Mouse (Mus musculus) MEL (cell line): ENCODE measurements around the gene Ano8. TPM values are rescaled to one million over a fixed set of nuclear protein-coding genes. Genes with fewer than 3 reads are reported as not detected.

Experiments
- DNase-seq: peaks from one replicate; pipeline ENCODE4 v3.0.0; 2011; ENCODE audit warnings: low read depth, low spot score
- H3K27ac ChIP-seq: 2 replicates; pipeline ENCODE4 v1.5.1; 2012; ENCODE audit warnings: low read depth, mild to moderate bottlenecking, control low read depth, low read length, moderate library complexity; ENCODE audit not compliant: control insufficient read depth
- H3K27me3 ChIP-seq, 2 experiments: fragments of 150-350 bp in 1 of 2; sonication (generic) in 1 of 2; 2 replicates each; pipeline ENCODE4 v1.6.1; 2012; ENCODE audit warnings: low read length in 2 of 2, mild to moderate bottlenecking in 2 of 2, improper control_type of control experiment in 1 of 2, moderate library complexity in 1 of 2; ENCODE audit not compliant: insufficient read depth in 2 of 2, control insufficient read depth in 1 of 2
- H3K36me3 ChIP-seq, 2 experiments: 2 replicates each; pipeline ENCODE4 v1.6.1; 2012 to 2014; ENCODE audit warnings: low read length in 2 of 2, improper control_type of control experiment in 1 of 2, inconsistent platforms in 1 of 2, mild to moderate bottlenecking in 1 of 2; ENCODE audit not compliant: insufficient read depth in 2 of 2, control insufficient read depth in 1 of 2
- H3K4me1 ChIP-seq, 2 experiments: fragments of 150-350 bp in 1 of 2; sonication (generic) in 1 of 2; 2 replicates each; pipeline ENCODE4 v1.6.1; 2012; ENCODE audit warnings: low read length in 2 of 2, improper control_type of control experiment in 1 of 2, mild to moderate bottlenecking in 1 of 2; ENCODE audit not compliant: insufficient read depth in 2 of 2, control insufficient read depth in 1 of 2
- H3K4me3 ChIP-seq, 2 experiments: fragments of 150-350 bp in 1 of 2; sonication (generic) in 1 of 2; 2 replicates each; pipeline ENCODE4 v1.5.1; 2012; ENCODE audit warnings: low read depth in 2 of 2, low read length in 2 of 2, mild to moderate bottlenecking in 2 of 2, moderate library complexity in 2 of 2, control low read depth in 1 of 2, improper control_type of control experiment in 1 of 2; ENCODE audit not compliant: control insufficient read depth in 1 of 2, insufficient read depth in 1 of 2
- H3K79me2 ChIP-seq: 2 replicates; pipeline ENCODE4 v1.6.1; 2012; ENCODE audit warnings: mild to moderate bottlenecking, low read length, moderate library complexity; ENCODE audit not compliant: control insufficient read depth, poor library complexity, insufficient read depth
- H3K9ac ChIP-seq: 2 replicates; pipeline ENCODE4 v1.6.1; 2012; ENCODE audit warnings: low read depth, mild to moderate bottlenecking, control low read depth, low read length, moderate library complexity; ENCODE audit not compliant: control insufficient read depth, poor library complexity, severe bottlenecking
- H3K9me3 ChIP-seq: fragments of 150-350 bp; sonication (generic); replicated peaks from 2 replicates; pipeline ENCODE4 v1.6.1; 2012; ENCODE audit warnings: mild to moderate bottlenecking, low read length, improper control_type of control experiment, moderate library complexity; ENCODE audit not compliant: insufficient read depth
- CHD1 ChIP-seq: IDR thresholded peaks from 2 replicates; pipeline ENCODE4 v1.6.1; 2012; ENCODE audit warnings: low read depth, mild to moderate bottlenecking, inconsistent platforms, low read length, improper control_type of control experiment
- CTCF ChIP-seq, 3 experiments: IDR thresholded peaks in 2 of 3; conservative IDR thresholded peaks in 1 of 3; 2 replicates each; pipeline ENCODE4 v1.5.1; 2011 to 2012; ENCODE audit warnings: low read length in 3 of 3, low read depth in 2 of 3, mild to moderate bottlenecking in 2 of 3, improper control_type of control experiment in 1 of 3, inconsistent platforms in 1 of 3, mixed read lengths in 1 of 3, moderate library complexity in 1 of 3; ENCODE audit not compliant: control insufficient read depth in 1 of 3, insufficient read depth in 1 of 3, poor library complexity in 1 of 3, severe bottlenecking in 1 of 3
- ELF1 ChIP-seq: IDR thresholded peaks from 2 replicates; pipeline ENCODE4 v1.6.1; 2014; ENCODE audit warnings: low read depth, mild to moderate bottlenecking, inconsistent platforms, low read length, improper control_type of control experiment, moderate library complexity
- KAT2A ChIP-seq: conservative IDR thresholded peaks from 2 replicates; pipeline ENCODE4 v1.6.1; 2012; ENCODE audit warnings: low read depth, low read length, improper control_type of control experiment, inconsistent platforms
- MAZ ChIP-seq: IDR thresholded peaks from 2 replicates; pipeline ENCODE4 v1.6.1; 2012; ENCODE audit warnings: low read depth, mild to moderate bottlenecking, inconsistent platforms, low read length, improper control_type of control experiment
- NRF1 ChIP-seq: IDR thresholded peaks from 2 replicates; pipeline ENCODE4 v1.6.1; 2014; ENCODE audit warnings: low read depth, mild to moderate bottlenecking, inconsistent platforms, low read length, improper control_type of control experiment, moderate library complexity; ENCODE audit not compliant: poor library complexity, insufficient read depth, severe bottlenecking
- POLR2A ChIP-seq, 2 experiments: IDR thresholded peaks; 2 replicates each; pipeline ENCODE4 v1.6.1; 2011 to 2012; ENCODE audit warnings: low read length in 2 of 2, mild to moderate bottlenecking in 2 of 2, control low read depth in 1 of 2, improper control_type of control experiment in 1 of 2, low read depth in 1 of 2, moderate library complexity in 1 of 2; ENCODE audit not compliant: control insufficient read depth in 1 of 2, insufficient read depth in 1 of 2, poor library complexity in 1 of 2
- SMC3 ChIP-seq: IDR thresholded peaks from 2 replicates; pipeline ENCODE4 v1.6.1; 2011; ENCODE audit warnings: low read depth, low read length, improper control_type of control experiment
- TBP ChIP-seq: IDR thresholded peaks from 2 replicates; pipeline ENCODE4 v1.8.0; 2011; ENCODE audit warnings: low read depth, low read length, improper control_type of control experiment
- ZC3H11A ChIP-seq: IDR thresholded peaks from 2 replicates; pipeline ENCODE4 v1.6.1; 2012; ENCODE audit warnings: low read depth, mild to moderate bottlenecking, inconsistent platforms, low read length, improper control_type of control experiment
- ZKSCAN1 ChIP-seq: IDR thresholded peaks from 2 replicates; pipeline ENCODE4 v1.6.1; 2012; ENCODE audit warnings: low read depth, mild to moderate bottlenecking, inconsistent platforms, low read length, improper control_type of control experiment, moderate library complexity
- polyA plus RNA-seq, 2 experiments: library from polyadenylated mRNA; stranded (reverse) in 1 of 2; unstranded in 1 of 2; fragments of >175 nt in 1 of 2; fragments of >200 nt in 1 of 2; gene quantifications; 2 replicates each; pipeline versions ENCODE4 v1.2.1 to v1.2.4; 2012; ENCODE audit warnings: low replicate concordance in 2 of 2, low read depth in 1 of 2; ENCODE audit not compliant: insufficient read length in 2 of 2, insufficient read depth in 1 of 2, missing spikeins in 1 of 2
- total RNA-seq: library from RNA; depleted of rRNA; stranded (reverse); fragments of 300-350 nt; gene quantifications from 2 replicates; pipeline ENCODE4 v1.2.3, GENCODE M21; 2012

Ano8 gene
- total and polyA plus RNA-seq, 3 experiments, result 3.9 to 4.8 TPM; not detected in 1

- H3K79me2 ChIP-seq, result peaks cover 19% of the 10 kb centered on the region
- H3K4me1 ChIP-seq, result peaks cover 0 to 7% of the 10 kb centered on the region in 2 experiments; a peak in 1 of 4 replicates
- H3K4me3 ChIP-seq, result no peak overlapping the region
- H3K9me3 ChIP-seq, result no peaks in the 10 kb centered on the region
- TF ChIP-seq CHD1 (no peak), ZC3H11A (no peak), NRF1 (no peak), TBP (no peak), ELF1 (no peak), ZKSCAN1 (no peak)
- no peak overlapping the region for H3K9ac ChIP-seq
- peaks cover 0 to 6% of the 10 kb centered on the region in 2 experiments; a peak in 1 of 4 replicates for H3K36me3 ChIP-seq
- no peak overlapping the region for H3K27ac ChIP-seq
- no peaks in the 10 kb centered on the region for H3K27me3 ChIP-seq
- DNase-seq, result no peak
Observed at GRCm38 (mm10) chr8:71474344-71474743, 11.4 kb downstream of the Ano8 start.

GRCm38 (mm10) chr8:71472601-71473386 is 13.0 kb downstream of the Ano8 start:
- H3K4me3 ChIP-seq, result no peak overlapping the region
- H3K4me1 ChIP-seq, result peaks cover 0 to 14% of the 10 kb centered on the region in 2 experiments; a peak in 2 of 4 replicates
- H3K79me2 ChIP-seq, result peaks cover 19% of the 10 kb centered on the region
- no peaks in the 10 kb centered on the region for H3K27me3 ChIP-seq
- DNase-seq, result peak; percentile 44
- no peak overlapping the region for H3K9ac ChIP-seq
- no peaks in the 10 kb centered on the region for H3K9me3 ChIP-seq
- peaks cover 0 to 8% of the 10 kb centered on the region in 2 experiments; a peak in 1 of 4 replicates for H3K36me3 ChIP-seq
- H3K27ac ChIP-seq, result no peak overlapping the region
- TF ChIP-seq ZKSCAN1 (no peak), CTCF (IDR thresholded peaks at IDR 0.05 in 2 of 3, conservative IDR thresholded peaks at IDR 0.05 in 1 of 3; ENCODE audit: control insufficient read depth in 1 of 3, insufficient read depth in 1 of 3, low read depth in 2 of 3, low read length in 3 of 3, poor library complexity in 1 of 3, severe bottlenecking in 1 of 3) (peak; percentile 19 to 66 (median 41); a peak in 5 of 6 replicates), SMC3 (peak; percentile 21; the same call in 1 of the 2 replicates)
- TF ChIP-seq, all 39 proteins: peak for 2

- Histone ChIP-seq H3K79me2 (peaks cover 19% of the 10 kb centered on the region), H3K4me3 (no peak overlapping the region), H3K4me1 (peaks cover 0 to 14% of the 10 kb centered on the region in 2 experiments; a peak in 2 of 4 replicates), H3K27me3 (no peaks in the 10 kb centered on the region), H3K27ac (no peak overlapping the region), H3K9ac (no peak overlapping the region), H3K36me3 (peaks cover 0 to 8% of the 10 kb centered on the region in 2 experiments; a peak in 1 of 4 replicates), H3K9me3 (no peaks in the 10 kb centered on the region)
- no peak for DNase-seq
- TF ChIP-seq KAT2A (no peak), MAZ (no peak), POLR2A (IDR thresholded peaks at IDR 0.05; ENCODE audit: control insufficient read depth in 1 of 2, insufficient read depth in 1 of 2, low read depth in 1 of 2, low read length in 2 of 2, poor library complexity in 1 of 2) (no peak), SMC3 (no peak)
Observed at GRCm38 (mm10) chr8:71471861-71472260, 13.9 kb downstream of the Ano8 start.
